Mouse (Mus musculus) midbrain, embryonic 15.5 days (tissue): ENCODE data around the gene Col23a1. TPM values are rescaled to one million over a fixed set of nuclear protein-coding genes. Genes with fewer than 3 reads are reported as not detected.

ENCODE experiments used
- ATAC-seq: fragments of 200-750 bp; cut with Nextera tagmentation; replicated peaks from 2 replicates; pipeline ENCODE4 v1.8.0; 2017; ENCODE audit warnings: moderate TSS enrichment
- H3K27ac ChIP-seq: fragments of 300-500 bp; sonication (generic); 2 replicates; pipeline ENCODE4 v1.5.1; 2015; ENCODE audit warnings: mild to moderate bottlenecking, inconsistent platforms
- H3K27me3 ChIP-seq: fragments of 300-500 bp; sonication (generic); replicated peaks from 2 replicates; pipeline ENCODE4 v1.6.1; 2015; ENCODE audit warnings: inconsistent platforms
- H3K36me3 ChIP-seq: fragments of 300-500 bp; sonication (generic); replicated peaks from 2 replicates; pipeline ENCODE4 v1.6.1; 2015; ENCODE audit warnings: inconsistent platforms
- H3K4me1 ChIP-seq: fragments of 300-500 bp; sonication (generic); 2 replicates; pipeline ENCODE4 v1.6.1; 2015; ENCODE audit warnings: inconsistent platforms
- H3K4me2 ChIP-seq: fragments of 300-500 bp; sonication (generic); 2 replicates; pipeline ENCODE4 v1.6.1; 2015; ENCODE audit warnings: inconsistent platforms, mild to moderate bottlenecking, moderate library complexity
- H3K4me3 ChIP-seq: fragments of 300-500 bp; sonication (generic); 2 replicates; pipeline ENCODE4 v1.5.1; 2015; ENCODE audit warnings: mild to moderate bottlenecking, inconsistent platforms
- H3K9ac ChIP-seq: fragments of 300-500 bp; sonication (generic); 2 replicates; pipeline ENCODE4 v1.6.1; 2015; ENCODE audit warnings: mild to moderate bottlenecking, inconsistent platforms
- H3K9me3 ChIP-seq: fragments of 300-500 bp; sonication (generic); 2 replicates; pipeline ENCODE4 v1.6.1; 2016; ENCODE audit warnings: inconsistent platforms
- WGBS: fragments of 180-500 bp; shearing (Covaris S2); methylation state at CpG from one replicate; pipeline ENCODE4 v1.1.7; 2015; ENCODE audit warnings: mixed read lengths; 5-methylcytosine and 5-hydroxymethylcytosine counted together
- polyA plus RNA-seq: library from polyadenylated mRNA; unstranded; fragments of >200 nt; fragmentation: Nextera tagmentation; extraction: Ambion mirVana; gene quantifications from 2 replicates; pipeline ENCODE4 v1.2.1, GENCODE M21; 2015

Col23a1 gene
- polyA plus RNA-seq, 1 experiment from 2014 or later = 6.1 TPM

DNA sequence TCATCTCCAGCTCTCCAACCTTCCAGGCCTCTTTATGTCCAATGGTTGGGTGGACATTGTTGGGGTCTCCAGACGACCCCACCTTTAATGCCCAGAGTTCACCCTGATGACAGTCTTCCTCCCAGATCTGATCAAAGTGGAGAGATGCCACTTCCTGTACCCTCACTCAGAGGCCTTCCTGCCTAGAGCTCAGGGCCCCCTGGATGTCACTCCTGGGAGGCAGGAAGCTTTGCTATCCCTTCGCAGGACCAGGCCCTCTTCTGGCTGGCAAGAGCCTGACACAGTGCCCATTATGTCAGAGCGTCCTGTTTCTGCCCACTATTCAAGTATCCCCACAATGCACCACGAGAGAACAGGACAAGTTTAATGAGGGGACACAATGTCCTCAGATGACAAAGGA is 289.3 kb downstream of the Col23a1 start:
- Histone ChIP-seq H3K27me3 (no peaks in the 10 kb centered on the region), H3K9me3 (no peaks in the 10 kb centered on the region), H3K4me3 (no peak overlapping the region), H3K9ac (no peak overlapping the region), H3K4me1 (peaks cover 6% of the 10 kb centered on the region), H3K27ac (no peak overlapping the region), H3K4me2 (no peak overlapping the region), H3K36me3 (no peaks in the 10 kb centered on the region)
- 69% methylated on average over 4 of the region's 4 CpGs for WGBS
- ATAC-seq = no peak

GRCm38 (mm10) chr11:51582713-51583112 is 293.0 kb downstream of the Col23a1 start:
- H3K4me3 ChIP-seq = no peak overlapping the region
- no peak for ATAC-seq
- H3K36me3 ChIP-seq = peaks cover 7% of the 10 kb centered on the region; the same call in 1 of the 2 replicates
- H3K9me3 ChIP-seq = no peaks in the 10 kb centered on the region
- no peaks in the 10 kb centered on the region for H3K27me3 ChIP-seq
- no peak overlapping the region for H3K27ac ChIP-seq
- no peak overlapping the region for H3K9ac ChIP-seq
- no peak overlapping the region for H3K4me2 ChIP-seq
- WGBS = 22% methylated on average over 8 of the region's 8 CpGs
- peaks cover 24% of the 10 kb centered on the region for H3K4me1 ChIP-seq

GRCm38 (mm10) chr11:51584057-51584430 is 294.3 kb downstream of the Col23a1 start:
- peak; percentile 48 for ATAC-seq
- Histone ChIP-seq H3K36me3 (peaks cover 19% of the 10 kb centered on the region; the same call in 1 of the 2 replicates), H3K27ac (peak overlapping the region; percentile 95), H3K4me1 (peaks cover 24% of the 10 kb centered on the region), H3K4me3 (peak overlapping the region; percentile 57), H3K27me3 (no peaks in the 10 kb centered on the region), H3K9me3 (no peaks in the 10 kb centered on the region), H3K4me2 (peak overlapping the region; percentile 63), H3K9ac (peak overlapping the region; percentile 72)
- 5% methylated on average over 9 of the region's 9 CpGs for WGBS

- ATAC-seq = peak; percentile 95
- H3K4me1 ChIP-seq = peaks cover 24% of the 10 kb centered on the region
- H3K4me2 ChIP-seq = peak within 1 kb of the TSS; percentile 63
- under 1% methylated on average over 59 of the region's 59 CpGs for WGBS
- peak within 1 kb of the TSS; percentile 57 for H3K4me3 ChIP-seq
- H3K27ac ChIP-seq = peak within 1 kb of the TSS; percentile 95
- no peaks in the 10 kb centered on the region for H3K27me3 ChIP-seq
- no peaks in the 10 kb centered on the region for H3K9me3 ChIP-seq
- H3K9ac ChIP-seq = peak within 1 kb of the TSS; percentile 72
- peaks cover 23% of the 10 kb centered on the region; the same call in 1 of the 2 replicates for H3K36me3 ChIP-seq
Observed at GRCm38 (mm10) chr11:51584431-51585248, 294.9 kb downstream of the Col23a1 start, which contains the start of gene Phykpl. Gene Phykpl (plus strand): TSS chr11:51584757.

DNA sequence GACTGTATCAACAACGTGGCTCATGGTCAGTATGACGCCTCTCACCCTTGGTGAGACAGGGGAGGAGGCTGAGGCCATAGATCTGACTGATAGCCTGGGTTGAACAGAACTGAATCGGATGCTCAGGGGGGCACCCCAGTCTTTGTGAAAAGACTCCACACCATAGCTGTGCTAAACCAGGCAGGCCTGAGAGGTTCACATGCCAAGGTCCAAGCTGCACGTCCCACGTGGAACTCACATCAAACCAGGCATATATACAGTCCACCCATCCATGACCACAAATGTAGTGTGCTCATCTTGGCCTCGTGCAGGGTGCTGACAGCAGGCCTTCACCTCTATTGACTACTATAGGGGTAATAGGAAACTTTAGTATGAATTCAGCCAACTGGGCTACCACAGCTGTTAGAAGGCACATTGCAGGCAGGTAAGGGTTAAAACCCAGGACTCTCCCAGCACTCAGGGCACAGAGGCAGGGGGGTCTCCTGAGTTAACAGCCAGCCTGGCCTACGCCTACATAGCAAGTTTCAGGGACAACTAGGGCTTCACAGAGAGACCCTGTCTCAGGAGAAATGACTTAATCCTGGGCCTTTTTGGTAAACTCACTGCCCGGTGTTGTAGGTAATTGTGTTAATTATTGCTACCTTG is 296.0 kb downstream of the Col23a1 start:
- Histone ChIP-seq H3K9ac (0 out of 2 replicates have a peak overlapping the region, but pooled peaks have one; percentile 72), H3K27ac (peak overlapping the region; percentile 95), H3K9me3 (no peaks in the 10 kb centered on the region), H3K4me3 (peak overlapping the region; percentile 57), H3K4me2 (peak overlapping the region; percentile 63), H3K36me3 (peaks cover 23% of the 10 kb centered on the region; the same call in 1 of the 2 replicates), H3K4me1 (peaks cover 24% of the 10 kb centered on the region), H3K27me3 (no peaks in the 10 kb centered on the region)
- 65% methylated on average over 8 of the region's 8 CpGs for WGBS
- 0 out of 2 replicates have a peak, but pooled peaks have one; percentile 4 for ATAC-seq

GRCm38 (mm10) chr11:51586411-51586810 is 296.7 kb downstream of the Col23a1 start:
- H3K27ac ChIP-seq = no peak overlapping the region
- no peak overlapping the region for H3K4me3 ChIP-seq
- peaks cover 24% of the 10 kb centered on the region for H3K4me1 ChIP-seq
- no peak overlapping the region for H3K9ac ChIP-seq
- ATAC-seq = no peak
- 93% methylated on average over 13 of the region's 13 CpGs for WGBS
- peaks cover 23% of the 10 kb centered on the region; the same call in 1 of the 2 replicates for H3K36me3 ChIP-seq
- no peak overlapping the region for H3K4me2 ChIP-seq
- no peaks in the 10 kb centered on the region for H3K9me3 ChIP-seq
- no peaks in the 10 kb centered on the region for H3K27me3 ChIP-seq

DNA sequence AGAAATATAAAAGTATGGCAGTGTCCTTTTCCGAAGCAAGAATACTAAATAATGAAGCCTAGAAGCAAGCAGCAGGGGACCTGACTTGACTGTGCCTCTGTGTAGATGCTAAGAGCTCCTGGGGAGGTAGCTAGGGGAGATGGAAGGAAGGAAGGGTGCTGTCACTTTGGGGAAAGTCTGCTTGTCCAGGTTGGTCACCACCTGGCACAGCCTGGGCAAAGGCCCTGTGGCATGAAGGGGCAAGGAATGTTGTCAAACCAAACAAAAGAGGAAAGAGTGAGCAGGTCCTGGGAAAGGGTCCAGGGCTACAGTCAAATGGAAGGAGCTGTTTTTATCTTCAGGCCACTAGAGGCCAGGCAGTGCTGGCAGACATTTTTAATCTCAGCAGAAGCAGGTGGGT is 297.3 kb downstream of the Col23a1 start:
- H3K36me3 ChIP-seq = peaks cover 23% of the 10 kb centered on the region; the same call in 1 of the 2 replicates
- ATAC-seq = no peak

DNA sequence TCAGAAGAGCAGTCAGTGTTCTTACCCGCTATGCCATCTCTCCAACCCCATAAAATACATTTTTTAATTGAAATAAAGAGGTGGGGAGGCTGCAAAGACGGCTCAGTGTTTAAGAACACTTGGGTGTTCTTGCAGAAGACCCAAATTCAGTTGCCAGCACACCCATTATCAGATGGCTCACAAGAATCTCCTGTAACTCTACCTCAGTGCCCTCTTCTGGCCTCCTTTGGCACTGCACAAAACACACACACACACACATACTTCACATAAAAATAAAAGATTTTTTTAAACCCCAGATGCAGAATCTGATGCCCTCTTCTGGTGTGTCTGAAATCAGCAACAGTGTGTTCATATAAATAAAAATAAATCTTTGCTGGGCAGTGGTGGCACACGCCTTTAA is 299.1 kb downstream of the Col23a1 start:
- H3K4me3 ChIP-seq = no peak overlapping the region
- no peak overlapping the region for H3K9ac ChIP-seq
- no peaks in the 10 kb centered on the region for H3K27me3 ChIP-seq
- no peak overlapping the region for H3K4me2 ChIP-seq
- H3K4me1 ChIP-seq = peaks cover 19% of the 10 kb centered on the region
- no peak overlapping the region for H3K27ac ChIP-seq
- H3K36me3 ChIP-seq = peaks cover 34% of the 10 kb centered on the region
- ATAC-seq = no peak
- H3K9me3 ChIP-seq = no peaks in the 10 kb centered on the region
- 96% methylated on average over 3 of the region's 3 CpGs for WGBS

More for the DNA sequence above, 297.3 kb downstream of the Col23a1 start:
- Histone ChIP-seq H3K27me3 (no peaks in the 10 kb centered on the region), H3K4me2 (no peak overlapping the region), H3K4me1 (peaks cover 24% of the 10 kb centered on the region), H3K9ac (no peak overlapping the region), H3K4me3 (no peak overlapping the region), H3K27ac (no peak overlapping the region), H3K9me3 (no peaks in the 10 kb centered on the region)
- WGBS = 81% methylated on average over 1 of the region's 1 CpGs

DNA sequence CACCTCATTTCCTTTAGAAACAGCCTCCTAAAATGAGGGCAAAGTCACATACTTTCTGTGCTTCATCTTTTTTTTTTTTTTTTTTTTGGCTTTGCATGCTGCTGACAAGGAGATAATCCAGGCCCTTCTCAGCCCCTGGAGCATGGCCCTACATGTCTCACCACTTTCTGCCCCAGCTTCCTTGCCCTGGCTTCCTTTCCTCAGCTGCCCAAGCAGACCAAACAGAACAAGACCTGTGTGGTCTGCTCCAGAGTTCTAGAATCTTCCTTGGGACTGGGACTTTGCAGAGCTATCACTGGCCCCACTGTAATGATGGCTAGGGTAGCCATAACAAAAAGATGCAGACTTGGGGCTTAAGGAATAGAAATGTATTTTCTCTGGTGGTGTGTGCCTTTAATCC is 300.3 kb downstream of the Col23a1 start:
- ATAC-seq = no peak
- Histone ChIP-seq H3K9me3 (no peaks in the 10 kb centered on the region), H3K27ac (no peak overlapping the region), H3K4me3 (no peak overlapping the region), H3K36me3 (peaks cover 40% of the 10 kb centered on the region), H3K9ac (no peak overlapping the region), H3K4me2 (no peak overlapping the region), H3K4me1 (peaks cover 14% of the 10 kb centered on the region), H3K27me3 (no peaks in the 10 kb centered on the region)

- H3K36me3 ChIP-seq = peaks cover 50% of the 10 kb centered on the region
- no peak for ATAC-seq
- no peaks in the 10 kb centered on the region for H3K9me3 ChIP-seq
- no peaks in the 10 kb centered on the region for H3K27me3 ChIP-seq
- H3K27ac ChIP-seq = no peak overlapping the region
- peaks cover 2% of the 10 kb centered on the region; the same call in 1 of the 2 replicates for H3K4me1 ChIP-seq
- H3K9ac ChIP-seq = no peak overlapping the region
- 79% methylated on average over 7 of the region's 7 CpGs for WGBS
- H3K4me3 ChIP-seq = no peak overlapping the region
- H3K4me2 ChIP-seq = no peak overlapping the region
Observed at GRCm38 (mm10) chr11:51591168-51591567, 301.4 kb downstream of the Col23a1 start.

DNA sequence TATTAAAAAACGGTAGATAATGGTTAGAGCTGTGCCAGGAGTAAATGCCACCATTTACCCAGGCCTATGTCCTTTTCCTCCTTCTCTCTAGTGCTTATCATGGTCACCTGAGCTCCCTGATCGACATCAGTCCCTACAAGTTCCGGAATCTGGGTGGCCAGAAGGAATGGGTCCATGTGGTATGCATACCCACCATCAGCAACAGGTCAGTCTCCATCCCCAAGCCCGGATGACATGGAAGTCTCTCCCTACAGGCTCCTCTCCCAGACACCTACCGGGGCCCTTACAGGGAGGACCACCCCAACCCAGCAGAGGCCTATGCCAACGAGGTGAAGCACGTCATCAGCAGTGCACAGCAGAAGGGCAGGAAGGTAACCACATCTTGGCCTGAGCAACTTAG is 302.2 kb downstream of the Col23a1 start:
- peaks cover 50% of the 10 kb centered on the region for H3K36me3 ChIP-seq
- WGBS = 94% methylated on average over 7 of the region's 7 CpGs
- H3K4me1 ChIP-seq = no peaks in the 10 kb centered on the region

GRCm38 (mm10) chr11:51593368-51593767 is 303.6 kb downstream of the Col23a1 start:
- Histone ChIP-seq H3K9ac (no peak overlapping the region), H3K4me1 (no peaks in the 10 kb centered on the region), H3K36me3 (peaks cover 50% of the 10 kb centered on the region), H3K4me3 (no peak overlapping the region), H3K27ac (no peak overlapping the region), H3K4me2 (no peak overlapping the region), H3K9me3 (no peaks in the 10 kb centered on the region), H3K27me3 (no peaks in the 10 kb centered on the region)
- ATAC-seq = no peak
- WGBS = 89% methylated on average over 4 of the region's 4 CpGs

More for the DNA sequence above, 302.2 kb downstream of the Col23a1 start:
- no peaks in the 10 kb centered on the region for H3K27me3 ChIP-seq
- H3K27ac ChIP-seq = no peak overlapping the region
- H3K4me3 ChIP-seq = no peak overlapping the region
- no peak overlapping the region for H3K4me2 ChIP-seq
- peak; percentile 19; the same call in 1 of the 2 replicates for ATAC-seq
- H3K9ac ChIP-seq = no peak overlapping the region
- no peaks in the 10 kb centered on the region for H3K9me3 ChIP-seq
